Mouse (Mus musculus) midbrain, postnatal 0 days (tissue): ENCODE data around the gene Zfp553. TPM values are rescaled to one million over a fixed set of nuclear protein-coding genes. Genes with fewer than 3 reads are reported as not detected.

Experiments used
- ATAC-seq: fragments of 200-750 bp; cut with Nextera tagmentation; 2 replicates; pipeline ENCODE4 v1.8.0; 2017; ENCODE audit warnings: moderate number of reproducible peaks, mild to moderate bottlenecking, moderate TSS enrichment, moderate library complexity; ENCODE audit not compliant: low FRiP score
- DNase-seq: peaks from one replicate; pipeline ENCODE4 v3.0.0-alpha.2; 2015; ENCODE audit warnings: low spot score
- H3K27ac ChIP-seq: fragments of 300-500 bp; sonication (generic); 2 replicates; pipeline ENCODE4 v1.5.1; 2014; ENCODE audit warnings: low read depth, mild to moderate bottlenecking, low read length, mixed read lengths
- H3K27me3 ChIP-seq: fragments of 300-500 bp; sonication (generic); 2 replicates; pipeline ENCODE4 v1.6.1; 2014; ENCODE audit warnings: low read length, control low read depth, mixed read lengths; ENCODE audit not compliant: insufficient read depth
- H3K36me3 ChIP-seq: fragments of 300-500 bp; sonication (generic); 2 replicates; pipeline ENCODE4 v1.6.1; 2014; ENCODE audit warnings: low read length, control low read depth, mixed read lengths; ENCODE audit not compliant: insufficient read depth
- H3K4me1 ChIP-seq: fragments of 300-500 bp; sonication (generic); 2 replicates; pipeline ENCODE4 v1.6.1; 2014; ENCODE audit warnings: mild to moderate bottlenecking, control low read depth, antibody characterized with exemption, low read length, mixed read lengths; ENCODE audit not compliant: insufficient read depth
- H3K4me2 ChIP-seq: fragments of 300-500 bp; sonication (generic); 2 replicates; pipeline ENCODE4 v1.6.1; 2014; ENCODE audit warnings: low read depth, mild to moderate bottlenecking, low read length, mixed read lengths; ENCODE audit not compliant: poor library complexity, severe bottlenecking
- H3K4me3 ChIP-seq: fragments of 300-500 bp; sonication (generic); 2 replicates; pipeline ENCODE4 v1.5.1; 2014; ENCODE audit warnings: low read depth, mild to moderate bottlenecking, low read length, moderate library complexity
- H3K9ac ChIP-seq: fragments of 300-500 bp; sonication (generic); replicated peaks from 2 replicates; pipeline ENCODE4 v1.6.1; 2014; ENCODE audit warnings: mild to moderate bottlenecking, low read length, moderate library complexity, mixed read lengths; ENCODE audit not compliant: poor library complexity, severe bottlenecking
- H3K9me3 ChIP-seq: fragments of 300-500 bp; sonication (generic); 2 replicates; pipeline ENCODE4 v1.6.1; 2016; ENCODE audit warnings: low read length, control low read depth
- CTCF ChIP-seq: IDR thresholded peaks from 2 replicates; pipeline ENCODE4 v1.5.1; 2016; ENCODE audit warnings: antibody characterized with exemption, mild to moderate bottlenecking
- WGBS: fragments of 180-500 bp; shearing (Covaris S2); extraction: QIAGEN DNeasy Blood & Tissue Kit; methylation state at CpG from one replicate; pipeline ENCODE4 v1.1.7; 2014; 5-methylcytosine and 5-hydroxymethylcytosine counted together
- polyA plus RNA-seq: library from polyadenylated mRNA; unstranded; fragments of >200 nt; fragmentation: Nextera tagmentation; extraction: Ambion mirVana; gene quantifications from 2 replicates; pipeline ENCODE4 v1.2.1, GENCODE M21; 2015
- total RNA-seq: library from RNA; depleted of rRNA; stranded (reverse); fragments of >200 nt; gene quantifications from 2 replicates; pipeline ENCODE4 v1.2.3, GENCODE M21; 2014

Gene Zfp553
- total and polyA plus RNA-seq, 2 experiments from 2014 or later: 32.3 to 37.4 TPM

GRCm38 (mm10) chr7:127217901-127218642 lies 14.8 kb upstream of the Zfp553 start:
- no peak overlapping the region for H3K4me2 ChIP-seq
- no peak overlapping the region for H3K4me3 ChIP-seq
- H3K36me3 ChIP-seq: no peaks in the 10 kb centered on the region
- H3K9ac ChIP-seq: no peak overlapping the region
- H3K27ac ChIP-seq: no peak overlapping the region
- DNase-seq (no peak), ATAC-seq (no peak)
- H3K27me3 ChIP-seq: no peaks in the 10 kb centered on the region
- WGBS: 80% methylated on average over 10 of the region's 10 CpGs
- H3K9me3 ChIP-seq: no peaks in the 10 kb centered on the region
- H3K4me1 ChIP-seq: no peaks in the 10 kb centered on the region
- TF ChIP-seq CTCF: no peak

GRCm38 (mm10) chr7:127218670-127219069 lies 14.2 kb upstream of the Zfp553 start:
- no peak overlapping the region for H3K9ac ChIP-seq
- H3K4me2 ChIP-seq: no peak overlapping the region
- DNase-seq (no peak), ATAC-seq (no peak)
- no peaks in the 10 kb centered on the region for H3K4me1 ChIP-seq
- no peaks in the 10 kb centered on the region for H3K27me3 ChIP-seq
- H3K27ac ChIP-seq: no peak overlapping the region
- TF ChIP-seq CTCF: no peak
- no peak overlapping the region for H3K4me3 ChIP-seq
- no peaks in the 10 kb centered on the region for H3K9me3 ChIP-seq
- 98% methylated on average over 4 of the region's 4 CpGs for WGBS
- H3K36me3 ChIP-seq: no peaks in the 10 kb centered on the region

- H3K9me3 ChIP-seq: no peaks in the 10 kb centered on the region
- 85% methylated on average over 6 of the region's 6 CpGs for WGBS
- H3K9ac ChIP-seq: no peak overlapping the region
- no peak overlapping the region for H3K4me3 ChIP-seq
- H3K27me3 ChIP-seq: no peaks in the 10 kb centered on the region
- H3K4me1 ChIP-seq: no peaks in the 10 kb centered on the region
- H3K4me2 ChIP-seq: no peak overlapping the region
- H3K36me3 ChIP-seq: no peaks in the 10 kb centered on the region
- DNase-seq (no peak), ATAC-seq (no peak)
- TF ChIP-seq CTCF: no peak
- no peak overlapping the region for H3K27ac ChIP-seq
Observed at GRCm38 (mm10) chr7:127220440-127220839, 12.4 kb upstream of the Zfp553 start.

GRCm38 (mm10) chr7:127223106-127223505 lies 9.8 kb upstream of the Zfp553 start:
- no peaks in the 10 kb centered on the region for H3K4me1 ChIP-seq
- over 99% methylated on average over 3 of the region's 3 CpGs for WGBS

GRCm38 (mm10) chr7:127223515-127224478 lies 9.1 kb upstream of the Zfp553 start:
- Histone ChIP-seq H3K4me3 (no peak overlapping the region), H3K4me1 (no peaks in the 10 kb centered on the region), H3K9ac (no peak overlapping the region), H3K27ac (no peak overlapping the region), H3K9me3 (no peaks in the 10 kb centered on the region), H3K36me3 (no peaks in the 10 kb centered on the region), H3K27me3 (no peaks in the 10 kb centered on the region), H3K4me2 (no peak overlapping the region)
- no peak for TF ChIP-seq CTCF
- DNase-seq (no peak), ATAC-seq (no peak)
- 91% methylated on average over 6 of the region's 6 CpGs for WGBS

More at GRCm38 (mm10) chr7:127223106-127223505, 9.8 kb upstream of the Zfp553 start:
- ATAC-seq: no peak
- no peak overlapping the region for H3K4me3 ChIP-seq
- H3K36me3 ChIP-seq: no peaks in the 10 kb centered on the region
- H3K4me2 ChIP-seq: no peak overlapping the region
- H3K9ac ChIP-seq: no peak overlapping the region
- no peaks in the 10 kb centered on the region for H3K9me3 ChIP-seq
- DNase-seq: no peak
- H3K27me3 ChIP-seq: no peaks in the 10 kb centered on the region
- H3K27ac ChIP-seq: no peak overlapping the region
- no peak for TF ChIP-seq CTCF

- Histone ChIP-seq H3K27ac (no peak overlapping the region), H3K27me3 (no peaks in the 10 kb centered on the region), H3K9me3 (no peaks in the 10 kb centered on the region), H3K9ac (no peak overlapping the region), H3K36me3 (no peaks in the 10 kb centered on the region), H3K4me1 (no peaks in the 10 kb centered on the region), H3K4me3 (no peak overlapping the region), H3K4me2 (no peak overlapping the region)
- DNase-seq (no peak), ATAC-seq (no peak)
- no peak for TF ChIP-seq CTCF
- WGBS: 96% methylated on average over 6 of the region's 6 CpGs
Observed at GRCm38 (mm10) chr7:127224616-127225015, 8.2 kb upstream of the Zfp553 start.
